Mouse (Mus musculus) cortical plate, adult 2 months (tissue): ENCODE measurements around the gene Clk1.

Source experiments
- CTCF ChIP-seq: fragments of 200-500 bp; IDR thresholded peaks from 2 replicates; pipeline ENCODE4 v1.5.1; 2011; ENCODE audit warnings: mild to moderate bottlenecking, control low read depth, low read length; ENCODE audit not compliant: insufficient read depth; ENCODE audit errors: extremely low read depth
- POLR2A ChIP-seq: fragments of 200-500 bp; IDR thresholded peaks from 2 replicates; pipeline ENCODE4 v1.6.1; 2011; ENCODE audit warnings: mild to moderate bottlenecking, low read length, control low read depth; ENCODE audit not compliant: insufficient read depth; ENCODE audit errors: extremely low read depth

DNA sequence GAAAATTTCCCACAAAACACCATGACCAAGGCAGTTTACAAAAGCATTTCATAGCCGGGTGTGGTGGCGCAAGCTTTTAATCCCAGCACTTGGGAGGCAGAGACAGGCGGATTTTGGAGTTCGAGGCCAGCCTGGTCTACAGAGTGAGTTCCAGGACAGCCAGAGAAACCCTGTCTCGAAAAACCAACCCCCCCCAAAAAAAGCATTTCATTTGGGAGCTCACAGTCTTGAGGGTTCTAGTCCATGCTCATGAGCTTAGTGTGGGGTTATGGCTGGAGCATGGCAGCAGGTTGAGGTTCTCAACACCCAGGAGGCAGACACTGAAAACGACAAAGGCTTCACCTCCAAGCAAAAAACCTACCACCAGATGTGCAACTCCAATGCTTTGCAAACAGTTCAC, 15.7 kb downstream of the Clk1 start:
- TF ChIP-seq CTCF, result no peak
- TF ChIP-seq POLR2A, result no peak
